Comparison of ENCODE assay signal across 12 mouse cellular contexts in genomic region chr17:29244912-29245311, GRCm38 (mm10). TPM values are rescaled to one million over a fixed set of nuclear protein-coding genes. Genes with fewer than 3 reads are reported as not detected.
DNase-seq lines count a peak whose midpoint lies in the region; ATAC-seq lines count a peak whose summit lies in the region.
"Had no signal": no experiment of that assay in that cellular context is flagged by ENCODE, and none has a peak within 500 bp of the region (broad histone marks: within the 10 kb centered on the region; RNA-seq: fewer than 3 reads in every experiment).

No protein-coding gene starts in this region.

- peaks cover 9% of the 10 kb centered on the region for H3K36me3 ChIP-seq in forebrain, embryonic 14.5 days (ENCODE audit: control insufficient read depth, insufficient read depth, low read length)
- peaks cover 14% of the 10 kb centered on the region for H3K36me3 ChIP-seq in midbrain, embryonic 10.5 days

- H3K9ac ChIP-seq in forebrain, embryonic 14.5 days (ENCODE audit: low read length): 0 out of 2 replicates have a peak overlapping the region, but pooled peaks have one; percentile 13
- H3K9ac ChIP-seq: heart, embryonic 15.5 days had no signal

- H3K4me1 ChIP-seq in forebrain, embryonic 14.5 days (ENCODE audit: control insufficient read depth, insufficient read depth, low read length): peaks cover 8% of the 10 kb centered on the region
- H3K4me1 ChIP-seq in midbrain, embryonic 10.5 days: peaks cover 49% of the 10 kb centered on the region

- peak; percentile 38 for DNase-seq in right cerebral cortex, adult 18-20 months
- no peak for DNase-seq in right cerebral cortex, adult 2 months (ENCODE audit: low spot score in 2 of 2)
- peak; percentile 17 for DNase-seq in forebrain, embryonic 14.5 days (ENCODE audit: low spot score)
- DNase-seq in midbrain, embryonic 10.5 days (ENCODE audit: low spot score): no peak
- no peak for DNase-seq in adrenal gland, postnatal 25 days
- no peak for DNase-seq in ovary, postnatal 36 days (ENCODE audit: low spot score)
- DNase-seq in urinary bladder, postnatal 10 days (ENCODE audit: low spot score): no peak
- DNase-seq: cerebellum, adult 9-11 months; gastrocnemius, adult 2 months had no signal

- no peak overlapping the region for H3K4me2 ChIP-seq in forebrain, embryonic 14.5 days (ENCODE audit: low read length)
- H3K4me2 ChIP-seq: heart, embryonic 15.5 days had no signal

- no peaks in the 10 kb centered on the region for H3K9me3 ChIP-seq in forebrain, embryonic 14.5 days (replicated peaks; ENCODE audit: control insufficient read depth, low read length)
- H3K9me3 ChIP-seq in midbrain, embryonic 10.5 days (replicated peaks): no peaks in the 10 kb centered on the region
- H3K9me3 ChIP-seq: heart, embryonic 15.5 days had no signal

- 48% methylated on average over 11 of the region's 12 CpGs for WGBS in forebrain, embryonic 14.5 days
- 38% methylated on average over 12 of the region's 12 CpGs for WGBS in midbrain, embryonic 10.5 days

- ATAC-seq in forebrain, embryonic 14.5 days: no peak
- ATAC-seq: intestine, postnatal 0 days had no signal

- H3K27ac ChIP-seq in forebrain, embryonic 14.5 days (ENCODE audit: low read depth, low read length): no peak overlapping the region
- peak overlapping the region; percentile 70 for H3K27ac ChIP-seq in midbrain, embryonic 10.5 days (replicated peaks)
- H3K27ac ChIP-seq: gastrocnemius, adult 2 months; heart, embryonic 15.5 days; stomach, postnatal 0 days had no signal

- H3K4me3 ChIP-seq in forebrain, embryonic 14.5 days (ENCODE audit: low read depth, low read length): no peak overlapping the region
- H3K4me3 ChIP-seq in midbrain, embryonic 10.5 days: no peak overlapping the region
- H3K4me3 ChIP-seq: gastrocnemius, adult 2 months; heart, embryonic 15.5 days had no signal

- no peaks in the 10 kb centered on the region for H3K27me3 ChIP-seq in forebrain, embryonic 14.5 days (replicated peaks; ENCODE audit: control insufficient read depth, insufficient read depth, low read length)
- peaks cover 29% of the 10 kb centered on the region for H3K27me3 ChIP-seq in midbrain, embryonic 10.5 days (ENCODE audit: low read depth, poor library complexity, severe bottlenecking)

RNA-seq across cellular contexts. Expression of gene Cpne5, which starts 6.9 kb away (rescaled TPM):
- 17.2 and 17.4 TPM in 2 replicates for polyA plus RNA-seq in forebrain, embryonic 14.5 days (2014; fragmentation: Nextera tagmentation; extraction: Ambion mirVana)
- polyA plus RNA-seq in midbrain, embryonic 10.5 days (2016; fragmentation: Nextera tagmentation; extraction: Ambion mirVana): 10.7 and 14.8 TPM in 2 replicates
- 0.33 and 0.52 TPM in 2 replicates for total RNA-seq in adrenal gland, postnatal 25 days (2021)
- total RNA-seq: gastrocnemius, adult 2 months had no signal

RNA-seq across cellular contexts. Expression of gene Ppil1, which starts 19.1 kb away (rescaled TPM):
- 123 and 131 TPM in 2 replicates for polyA plus RNA-seq in forebrain, embryonic 14.5 days (2014; fragmentation: Nextera tagmentation; extraction: Ambion mirVana)
- polyA plus RNA-seq in midbrain, embryonic 10.5 days (2016; fragmentation: Nextera tagmentation; extraction: Ambion mirVana): 205 and 232 TPM in 2 replicates
- total RNA-seq in adrenal gland, postnatal 25 days (2021): 22.3 and 28.9 TPM in 2 replicates

RNA-seq across cellular contexts. Expression of gene BC004004, which starts 23.7 kb away (rescaled TPM):
- polyA plus RNA-seq in forebrain, embryonic 14.5 days (2014; fragmentation: Nextera tagmentation; extraction: Ambion mirVana): 116 and 123 TPM in 2 replicates
- 62.8 and 67.9 TPM in 2 replicates for polyA plus RNA-seq in midbrain, embryonic 10.5 days (2016; fragmentation: Nextera tagmentation; extraction: Ambion mirVana)
- total RNA-seq in adrenal gland, postnatal 25 days (2021): 116 and 134 TPM in 2 replicates

Comparison
In these comparisons a context has a peak if more than half of its experiments do, and no peak if none do; other contexts are left out.
1. DNase-seq: peak in right cerebral cortex, adult 18-20 months (single experiment) and forebrain, embryonic 14.5 days (single experiment); none in right cerebral cortex, adult 2 months (0 of 2), midbrain, embryonic 10.5 days (single experiment), adrenal gland, postnatal 25 days (single experiment), ovary, postnatal 36 days (single experiment) and urinary bladder, postnatal 10 days (single experiment).